Mouse (Mus musculus): ENCODE measurements around the gene Fyb2.

DNA sequence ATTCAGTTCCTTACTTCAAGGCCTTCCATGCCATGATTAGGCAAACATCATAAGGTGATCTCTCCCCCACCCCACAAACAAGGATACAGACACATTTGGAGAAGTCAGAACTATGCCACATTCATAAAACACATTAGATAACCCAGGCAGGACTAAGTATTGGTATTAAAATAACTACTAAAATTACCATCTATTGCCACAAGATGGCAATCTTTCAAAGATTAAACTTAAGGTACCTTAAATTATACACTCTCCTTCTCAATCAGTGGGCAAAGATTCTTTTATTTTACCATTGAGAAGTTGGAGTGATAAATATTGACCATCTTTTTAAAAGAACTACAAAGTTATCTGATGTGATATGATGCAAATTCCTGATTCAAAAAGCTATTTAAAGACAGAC is 121.0 kb downstream of the Fyb2 start:
- TF ChIP-seq CTCF (IDR thresholded peaks at IDR 0.05; ENCODE audit: extremely low read depth, insufficient read depth, insufficient read length, insufficient replicate concordance) (no peak), POLR2A (IDR thresholded peaks at IDR 0.05; ENCODE audit: low read depth, low read length) (no peak)
